Mouse (Mus musculus) forelimb bud, embryonic 11.5 days (tissue): Measurements from ENCODE around the gene Tbcc.

Experiments used
- DNase-seq: peaks from one replicate; pipeline ENCODE4 v3.0.0-alpha.2; 2012; ENCODE audit warnings: low read depth, low spot score

Tbcc gene

GRCm38 (mm10) chr17:46870204-46870798 is 20.2 kb upstream of the Tbcc start:
- DNase-seq = no peak

DNA sequence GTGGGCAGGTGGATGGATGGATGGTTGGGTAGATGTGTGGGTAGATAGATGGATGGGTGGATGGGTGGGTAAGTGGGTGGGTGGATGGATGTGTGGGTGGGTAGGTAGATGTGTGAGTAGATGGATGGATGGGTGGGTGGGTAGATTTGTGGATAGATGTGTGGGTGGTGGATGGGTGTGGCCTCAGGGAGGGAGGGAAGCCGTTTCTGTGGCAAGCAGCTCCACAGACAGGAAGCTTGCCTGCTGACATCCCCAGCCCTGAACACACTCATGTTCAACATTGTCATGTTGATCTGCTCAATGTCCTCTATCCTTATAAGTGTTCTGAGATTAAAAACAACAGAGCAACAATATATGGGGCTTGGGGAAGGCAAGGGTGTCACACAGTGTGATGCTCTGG is 19.6 kb upstream of the Tbcc start:
- DNase-seq = no peak

DNA sequence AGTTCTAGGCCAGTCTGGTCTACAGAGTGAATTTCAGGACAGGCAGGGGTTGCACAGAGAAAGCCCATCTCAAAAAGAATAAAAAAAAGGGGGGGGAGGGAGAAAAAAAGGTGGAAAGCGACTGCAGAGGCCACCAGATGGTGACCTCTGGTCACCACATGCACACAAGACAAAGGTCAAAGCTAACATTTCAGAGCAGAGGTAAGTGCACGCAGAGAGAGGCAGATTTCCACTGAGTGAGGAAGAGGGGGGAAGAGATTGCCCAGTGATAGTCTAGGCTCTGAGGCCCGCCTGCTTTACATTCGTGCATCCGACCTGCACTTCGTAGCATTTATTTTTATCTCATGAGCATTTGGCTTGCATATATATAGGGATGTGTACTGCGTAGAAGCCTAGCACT is 17.7 kb upstream of the Tbcc start:
- no peak for DNase-seq

GRCm38 (mm10) chr17:46874133-46874532 is 16.4 kb upstream of the Tbcc start:
- no peak for DNase-seq

DNA sequence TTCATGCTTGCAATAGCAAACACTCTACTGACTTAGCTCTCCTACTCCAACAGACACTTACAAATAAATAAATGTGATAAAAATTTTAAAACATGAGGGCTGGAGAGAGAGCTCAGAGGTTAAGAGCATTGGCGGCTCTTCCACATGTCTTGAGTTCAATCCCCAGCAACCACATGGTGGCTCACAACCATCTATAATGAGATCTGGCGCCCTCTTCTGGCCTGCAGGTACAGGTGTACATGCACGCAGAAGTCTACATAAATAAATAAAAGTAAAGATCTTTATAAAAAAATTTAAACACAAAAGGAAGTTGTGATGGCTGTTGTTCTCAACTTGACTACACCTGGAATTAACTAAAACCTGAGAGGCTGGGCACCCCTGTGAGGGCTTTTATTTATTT is 14.9 kb upstream of the Tbcc start:
- no peak for DNase-seq

DNA sequence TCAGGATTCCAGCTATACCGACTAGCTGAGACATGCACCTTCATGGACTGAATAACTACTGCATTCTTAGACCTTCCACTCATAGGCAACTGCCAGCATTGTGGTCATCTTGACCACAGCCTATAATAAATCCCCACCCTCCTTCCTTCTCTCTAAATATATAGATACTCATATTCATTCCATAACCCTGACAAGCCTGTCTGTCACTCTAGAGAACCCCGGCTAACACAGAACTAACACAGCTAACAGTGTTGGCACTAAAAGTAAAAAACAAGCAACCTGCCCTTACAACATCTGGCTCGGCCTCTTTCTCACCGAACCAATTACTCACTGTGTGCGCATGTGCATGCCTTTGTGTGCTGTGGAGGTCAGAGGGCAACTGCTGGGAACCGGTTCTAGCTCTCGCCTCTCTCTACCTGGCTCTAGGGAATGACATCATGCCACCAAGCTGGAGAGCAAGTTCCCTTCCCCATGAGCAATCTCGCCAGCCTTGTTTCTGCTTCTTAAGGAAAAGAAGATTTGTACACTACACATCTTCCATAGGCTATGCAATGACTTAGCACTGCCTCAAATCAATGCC is 14.0 kb upstream of the Tbcc start:
- no peak for DNase-seq

DNA sequence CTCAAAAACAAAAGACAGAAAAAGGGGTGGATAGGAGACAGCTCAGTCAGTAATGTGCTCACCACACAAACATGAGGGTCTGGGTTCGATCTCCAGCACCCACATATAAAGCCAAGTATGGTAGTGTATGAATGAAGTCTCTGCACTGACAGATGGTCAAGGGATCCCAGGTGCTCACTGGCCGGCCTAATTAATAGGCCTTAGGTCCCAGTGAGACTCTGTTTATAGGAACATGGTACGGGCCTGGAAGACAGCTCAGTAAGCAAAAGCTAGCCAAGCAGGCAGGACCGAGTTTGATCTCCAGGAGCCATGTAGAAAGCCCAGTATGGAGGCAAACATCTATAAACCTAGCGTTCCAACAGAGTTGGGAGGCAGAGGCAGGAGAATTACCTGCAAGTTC is 13.4 kb upstream of the Tbcc start:
- no peak for DNase-seq

GRCm38 (mm10) chr17:46879841-46880311 is 10.6 kb upstream of the Tbcc start:
- DNase-seq = no peak

- DNase-seq = no peak
These were observed 10.2 kb upstream of the Tbcc start for GRCm38 (mm10) chr17:46880322-46880721.

DNA sequence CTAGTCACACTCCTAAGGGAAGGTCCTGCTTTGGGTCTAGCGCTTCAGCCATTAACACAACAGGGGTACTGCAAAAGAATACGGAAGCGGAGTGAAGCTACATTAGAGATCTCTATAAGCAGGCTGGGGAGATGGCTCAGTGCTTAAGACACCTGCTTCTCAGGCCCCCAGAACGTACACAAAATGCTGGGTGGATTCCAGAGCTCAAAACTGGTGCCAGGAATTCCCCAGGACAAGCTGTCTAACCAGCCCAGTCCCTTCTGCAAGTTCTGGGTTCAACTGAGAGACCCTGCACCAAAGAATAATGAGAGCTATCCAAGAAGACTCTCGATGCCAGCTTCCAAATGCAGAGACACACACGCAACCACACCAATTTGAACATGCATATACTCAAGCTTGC is 8.8 kb upstream of the Tbcc start:
- DNase-seq = no peak

GRCm38 (mm10) chr17:46883107-46883506 is 7.4 kb upstream of the Tbcc start:
- DNase-seq = no peak

- DNase-seq = no peak
These were observed 5.7 kb upstream of the Tbcc start for GRCm38 (mm10) chr17:46884766-46885165.

GRCm38 (mm10) chr17:46885218-46885909 is 5.1 kb upstream of the Tbcc start:
- DNase-seq = no peak

- DNase-seq = no peak
These were observed 4.4 kb upstream of the Tbcc start for GRCm38 (mm10) chr17:46885910-46886643.

GRCm38 (mm10) chr17:46888511-46889212 is 1.8 kb upstream of the Tbcc start:
- DNase-seq = peak; percentile 71

- DNase-seq = peak; percentile 78
These were observed 917 bp upstream of the Tbcc start for GRCm38 (mm10) chr17:46889450-46890084.

GRCm38 (mm10) chr17:46890843-46891594 is 535 bp downstream of the Tbcc start:
- no peak for DNase-seq

- no peak for DNase-seq
These were observed 4.9 kb downstream of the Tbcc start for GRCm38 (mm10) chr17:46895426-46895825.

DNA sequence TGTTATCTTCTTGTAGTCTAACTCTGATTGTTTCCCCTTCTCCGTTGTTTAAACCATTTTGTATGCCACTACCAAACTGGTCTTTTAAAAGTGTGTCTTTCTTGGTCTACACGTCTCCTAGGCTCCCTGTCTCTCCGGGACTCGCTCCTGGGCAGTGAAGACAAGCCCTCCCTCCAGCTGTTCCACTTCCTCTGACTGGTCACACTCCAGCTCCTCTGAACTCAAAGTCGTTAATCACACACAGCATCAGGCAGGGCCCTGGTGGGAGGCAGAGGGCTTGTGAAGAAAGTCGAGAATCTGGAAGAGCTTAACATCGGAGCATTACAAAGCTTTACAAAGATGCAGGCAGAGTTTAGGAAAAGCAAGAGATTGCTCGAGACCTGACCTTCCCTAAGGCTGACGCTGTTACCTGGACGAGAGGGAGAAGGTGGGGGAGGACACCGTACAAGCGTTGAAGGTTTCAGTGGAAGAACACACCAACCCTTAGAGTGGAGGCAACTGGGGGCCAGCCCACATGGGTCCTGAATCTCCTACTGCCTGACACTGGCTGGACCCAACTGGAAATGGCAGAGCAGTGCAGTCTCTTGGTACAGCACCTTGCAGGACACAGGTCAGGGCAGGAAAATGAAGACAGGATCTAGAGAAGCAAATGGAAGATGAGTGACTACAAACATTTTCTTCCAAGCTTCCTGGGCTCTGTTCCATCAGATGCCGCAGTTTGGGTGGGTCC is 6.9 kb downstream of the Tbcc start:
- DNase-seq = no peak

DNA sequence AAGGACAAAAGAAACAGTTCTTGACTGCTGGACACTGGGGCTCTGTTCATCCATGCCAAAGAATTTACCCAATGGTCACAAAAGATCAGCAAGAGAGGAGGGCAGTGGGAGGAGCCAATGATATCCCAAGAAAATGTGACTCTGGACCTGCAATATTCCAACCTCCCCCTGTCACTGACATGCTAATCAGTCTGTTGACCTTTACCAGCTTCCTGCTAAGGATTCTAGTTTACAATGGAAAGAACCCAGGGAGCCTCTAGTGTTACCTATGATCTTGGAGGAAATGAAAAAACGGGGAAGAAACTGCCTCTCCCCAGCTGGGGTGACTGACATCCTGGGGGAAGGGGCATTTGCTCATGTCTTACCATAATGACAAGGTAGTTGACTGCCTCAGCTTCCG is 10.5 kb downstream of the Tbcc start:
- DNase-seq = no peak
